Mouse (Mus musculus) CH12.LX (cell line): ENCODE data around the gene Scfd2. TPM values are rescaled to one million over a fixed set of nuclear protein-coding genes. Genes with fewer than 3 reads are reported as not detected.

Experiments used
- DNase-seq: peaks from one replicate; pipeline ENCODE4 v3.0.0-alpha.2; 2013; ENCODE audit errors: extremely low read depth
- H3K27ac ChIP-seq: 2 replicates; pipeline ENCODE4 v1.5.1; 2012; ENCODE audit warnings: low read depth, mild to moderate bottlenecking, control low read depth, moderate library complexity; ENCODE audit not compliant: insufficient read depth
- H3K27me3 ChIP-seq: replicated peaks from 2 replicates; pipeline ENCODE3; 2012; ENCODE audit warnings: inconsistent platforms
- H3K36me3 ChIP-seq, 2 experiments: replicated peaks in 1 of 2; 2 replicates each; pipeline versions ENCODE3 to v1.6.1; 2012; ENCODE audit warnings: inconsistent platforms in 1 of 2, low read length in 1 of 2, mild to moderate bottlenecking in 1 of 2, mixed read lengths in 1 of 2, moderate library complexity in 1 of 2; ENCODE audit not compliant: control insufficient read depth in 1 of 2, insufficient read depth in 1 of 2
- H3K4me1 ChIP-seq, 2 experiments: 2 replicates each; pipeline ENCODE4 v1.6.1; 2012; ENCODE audit warnings: inconsistent platforms in 1 of 2, moderate library complexity in 1 of 2; ENCODE audit not compliant: insufficient read depth in 2 of 2, control insufficient read depth in 1 of 2
- H3K4me2 ChIP-seq: 2 replicates; pipeline ENCODE4 v1.6.1; 2012; ENCODE audit warnings: low read depth, mild to moderate bottlenecking, control low read depth; ENCODE audit not compliant: poor library complexity, insufficient read depth, severe bottlenecking
- H3K4me3 ChIP-seq, 3 experiments: fragments of 150-350 bp in 1 of 3; sonication (generic) in 1 of 3; replicated peaks in 1 of 3; 2 replicates each; pipeline versions ENCODE3 to v1.5.1; 2011 to 2012; ENCODE audit warnings: low read depth in 2 of 3, low read length in 2 of 3, mild to moderate bottlenecking in 2 of 3, moderate library complexity in 2 of 3, control low read depth in 1 of 3, improper control_type of control experiment in 1 of 3, inconsistent platforms in 1 of 3, mixed read lengths in 1 of 3; ENCODE audit not compliant: poor library complexity in 1 of 3
- H3K79me2 ChIP-seq: replicated peaks from 2 replicates; pipeline ENCODE4 v1.6.1; 2012; ENCODE audit warnings: mild to moderate bottlenecking, moderate library complexity; ENCODE audit not compliant: control insufficient read depth, poor library complexity, insufficient read depth, severe bottlenecking; ENCODE audit errors: extremely low read depth
- H3K9ac ChIP-seq: 2 replicates; pipeline ENCODE4 v1.6.1; 2012; ENCODE audit warnings: low read depth, mild to moderate bottlenecking, control low read depth, moderate library complexity; ENCODE audit not compliant: insufficient read depth
- H3K9me3 ChIP-seq: replicated peaks from 2 replicates; pipeline ENCODE3; 2012; ENCODE audit warnings: low read length, inconsistent platforms, mixed read lengths
- CTCF ChIP-seq, 2 experiments: IDR thresholded peaks in 1 of 2; conservative IDR thresholded peaks in 1 of 2; 2 replicates each; pipeline ENCODE4 v1.5.1; 2011 to 2012; ENCODE audit warnings: low read depth in 2 of 2, low read length in 2 of 2, improper control_type of control experiment in 1 of 2, inconsistent platforms in 1 of 2, mild to moderate bottlenecking in 1 of 2, moderate library complexity in 1 of 2
- ELF1 ChIP-seq: IDR thresholded peaks from 2 replicates; pipeline ENCODE4 v1.6.1; 2014; ENCODE audit warnings: low read depth, mild to moderate bottlenecking, inconsistent platforms, low read length, improper control_type of control experiment
- JUN ChIP-seq: IDR thresholded peaks from 2 replicates; pipeline ENCODE4 v1.6.1; 2011; ENCODE audit warnings: low read depth, mild to moderate bottlenecking, low read length, improper control_type of control experiment, moderate library complexity; ENCODE audit not compliant: insufficient read depth
- JUND ChIP-seq: conservative IDR thresholded peaks from 2 replicates; pipeline ENCODE4 v1.6.1; 2011; ENCODE audit warnings: low read depth, low read length, improper control_type of control experiment
- MAFK ChIP-seq: IDR thresholded peaks from 2 replicates; pipeline ENCODE4 v1.6.1; 2011; ENCODE audit warnings: low read length, improper control_type of control experiment; ENCODE audit not compliant: insufficient replicate concordance
- MAX ChIP-seq: IDR thresholded peaks from 2 replicates; pipeline ENCODE4 v1.6.1; 2011; ENCODE audit warnings: low read length, improper control_type of control experiment
- MEF2A ChIP-seq: IDR thresholded peaks from 2 replicates; pipeline ENCODE4 v1.6.1; 2014; ENCODE audit warnings: low read depth, mild to moderate bottlenecking, inconsistent platforms, low read length, improper control_type of control experiment, borderline replicate concordance
- RAD21 ChIP-seq: IDR thresholded peaks from 2 replicates; pipeline ENCODE4 v1.6.1; 2011; ENCODE audit warnings: low read depth, mild to moderate bottlenecking, low read length, improper control_type of control experiment, moderate library complexity
- SIN3A ChIP-seq: IDR thresholded peaks from 2 replicates; pipeline ENCODE4 v1.6.1; 2012; ENCODE audit warnings: low read length, improper control_type of control experiment, inconsistent platforms
- SMC3 ChIP-seq: IDR thresholded peaks from 2 replicates; pipeline ENCODE4 v1.6.1; 2011; ENCODE audit warnings: low read depth, low read length, improper control_type of control experiment
- TCF12 ChIP-seq: IDR thresholded peaks from 2 replicates; pipeline ENCODE4 v1.6.1; 2014; ENCODE audit warnings: low read depth, mild to moderate bottlenecking, inconsistent platforms, low read length, improper control_type of control experiment
- UBTF ChIP-seq: IDR thresholded peaks from 2 replicates; pipeline ENCODE4 v1.6.1; 2012; ENCODE audit warnings: low read depth, mild to moderate bottlenecking, inconsistent platforms, low read length, improper control_type of control experiment, moderate library complexity
- ZC3H11A ChIP-seq: IDR thresholded peaks from 2 replicates; pipeline ENCODE4 v1.6.1; 2012; ENCODE audit warnings: low read depth, mild to moderate bottlenecking, inconsistent platforms, low read length, improper control_type of control experiment
- ZKSCAN1 ChIP-seq: IDR thresholded peaks from 2 replicates; pipeline ENCODE4 v1.6.1; 2012; ENCODE audit warnings: low read depth, inconsistent platforms, low read length, improper control_type of control experiment, borderline replicate concordance
- ZMIZ1 ChIP-seq: IDR thresholded peaks from 2 replicates; pipeline ENCODE4 v1.6.1; 2012; ENCODE audit warnings: low read depth, mild to moderate bottlenecking, inconsistent platforms, low read length, improper control_type of control experiment
- dilution Hi-C: fragments of 300-500 bp; cut with MboI; formaldehyde crosslinking; loops from 2 replicates; pipeline ENCODE4 v1.14.3; 2020; ENCODE audit warnings: low sequenced_read_pairs; ENCODE audit not compliant: extremely low pct_unique_long_range_greater_than_20kb, extremely low pct_ligation_motif_present
- in situ Hi-C: fragments of 300-500 bp; cut with MboI; formaldehyde crosslinking; loops from 3 replicates; pipeline ENCODE4 v1.14.3; 2019; ENCODE audit warnings: low sequenced_read_pairs, low pct_ligation_motif_present, low pct_unique_long_range_greater_than_20kb, mixed read lengths
- polyA plus RNA-seq: library from polyadenylated mRNA; unstranded; fragments of >175 nt; gene quantifications from 2 replicates; pipeline ENCODE4 v1.2.1, GENCODE M21; 2012; ENCODE audit warnings: low read depth; ENCODE audit not compliant: insufficient read length
- total RNA-seq, 2 experiments: library from RNA; depleted of rRNA; stranded (reverse); fragments of 300-350 nt in 1 of 2; fragments of >200 nt in 1 of 2; gene quantifications; 2 replicates each; pipeline ENCODE4 v1.2.3; 2012 to 2014

The Scfd2 gene
- total and polyA plus RNA-seq, 3 experiments = 13.2 to 18.0 (median 14.4) TPM

- Histone ChIP-seq H3K79me2 (no peaks in the 10 kb centered on the region), H3K4me2 (no peak overlapping the region)
- TF ChIP-seq JUND (no peak), UBTF (no peak), MAFK (no peak), ZMIZ1 (no peak), TCF12 (no peak), SIN3A (no peak), ZKSCAN1 (no peak), MAX (no peak), JUN (no peak)
- TF ChIP-seq, all 38 proteins: peak for 0
- in situ Hi-C loops = no loop called here
- dilution Hi-C loops = no loop called here
- no peak overlapping the region for H3K9ac ChIP-seq
- no peaks in the 10 kb centered on the region for H3K36me3 ChIP-seq
- no peak overlapping the region for H3K4me3 ChIP-seq
- no peak overlapping the region for H3K27ac ChIP-seq
- no peaks in the 10 kb centered on the region for H3K27me3 ChIP-seq
- DNase-seq = no peak
- H3K4me1 ChIP-seq = peaks cover 0 to 9% of the 10 kb centered on the region in 2 experiments; a peak in 1 of 4 replicates
- no peaks in the 10 kb centered on the region for H3K9me3 ChIP-seq
These were observed 253.1 kb downstream of the Scfd2 start for GRCm38 (mm10) chr5:74278428-74278827.

GRCm38 (mm10) chr5:74277712-74278111, 253.8 kb downstream of the Scfd2 start:
- in situ Hi-C loops (no loop called here), dilution Hi-C loops (no loop called here)
- TF ChIP-seq RAD21 (peak; percentile 93), ZC3H11A (peak; percentile 79), SMC3 (peak; percentile 98), CTCF (conservative IDR thresholded peaks at IDR 0.05 in 1 of 2, IDR thresholded peaks at IDR 0.05 in 1 of 2; ENCODE audit: low read depth in 2 of 2, low read length in 2 of 2) (peak; percentile 73 to 92), MEF2A (no peak)

GRCm38 (mm10) chr5:74277216-74277615, 254.3 kb downstream of the Scfd2 start:
- no peak overlapping the region for H3K9ac ChIP-seq
- no peak for TF ChIP-seq ZMIZ1
- no peak for TF ChIP-seq ELF1

More at GRCm38 (mm10) chr5:74277712-74278111, 253.8 kb downstream of the Scfd2 start:
- no peak overlapping the region for H3K9ac ChIP-seq
- H3K36me3 ChIP-seq = no peaks in the 10 kb centered on the region
- H3K9me3 ChIP-seq = no peaks in the 10 kb centered on the region
- peak; percentile 80 for DNase-seq
- H3K4me3 ChIP-seq = no peak overlapping the region
- no peaks in the 10 kb centered on the region for H3K27me3 ChIP-seq
- H3K79me2 ChIP-seq = no peaks in the 10 kb centered on the region
- H3K4me1 ChIP-seq = peaks cover 0 to 5% of the 10 kb centered on the region in 2 experiments; a peak in 1 of 4 replicates
- H3K27ac ChIP-seq = no peak overlapping the region
- H3K4me2 ChIP-seq = no peak overlapping the region

More at GRCm38 (mm10) chr5:74277216-74277615, 254.3 kb downstream of the Scfd2 start:
- Histone ChIP-seq H3K79me2 (no peaks in the 10 kb centered on the region), H3K4me3 (no peak overlapping the region), H3K9me3 (no peaks in the 10 kb centered on the region), H3K4me2 (no peak overlapping the region), H3K27ac (no peak overlapping the region), H3K27me3 (no peaks in the 10 kb centered on the region), H3K4me1 (peaks cover 0 to 5% of the 10 kb centered on the region in 2 experiments; a peak in 1 of 4 replicates), H3K36me3 (no peaks in the 10 kb centered on the region)
- dilution Hi-C loops = no loop called here
- no peak for DNase-seq
- in situ Hi-C loops = no loop called here
